Mouse (Mus musculus): ENCODE results near the gene Coa6.

DNA sequence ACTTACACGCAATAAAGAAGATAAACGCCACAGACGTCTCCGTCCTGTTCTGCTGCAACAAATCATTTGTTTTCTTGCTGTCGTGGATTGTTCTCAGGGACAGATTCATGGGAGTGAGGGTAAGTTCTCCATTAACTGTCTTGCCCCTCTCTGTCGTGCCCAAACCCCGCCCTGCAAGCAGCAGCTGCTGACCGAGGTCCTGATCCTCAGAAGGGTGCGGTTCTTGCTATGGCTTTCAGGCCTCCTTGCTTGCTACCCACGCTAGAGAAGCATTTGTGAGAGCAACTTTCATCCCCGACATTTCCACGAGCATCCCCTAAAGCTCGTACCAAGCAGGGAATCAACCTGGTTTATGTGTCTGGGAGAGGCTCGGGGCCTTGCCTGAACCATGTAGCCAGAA is 40.1 kb upstream of the Coa6 start:
- no peak for TF ChIP-seq CTCF (IDR thresholded peaks at IDR 0.05; ENCODE audit: low read depth, low read length)
- no peak for TF ChIP-seq POLR2A (IDR thresholded peaks at IDR 0.05; ENCODE audit: borderline replicate concordance, low read depth, low read length)

Data from bone marrow macrophage, adult 2 months (primary cell).